Mouse (Mus musculus): ENCODE data around the gene Hivep1.

The Hivep1 gene

DNA sequence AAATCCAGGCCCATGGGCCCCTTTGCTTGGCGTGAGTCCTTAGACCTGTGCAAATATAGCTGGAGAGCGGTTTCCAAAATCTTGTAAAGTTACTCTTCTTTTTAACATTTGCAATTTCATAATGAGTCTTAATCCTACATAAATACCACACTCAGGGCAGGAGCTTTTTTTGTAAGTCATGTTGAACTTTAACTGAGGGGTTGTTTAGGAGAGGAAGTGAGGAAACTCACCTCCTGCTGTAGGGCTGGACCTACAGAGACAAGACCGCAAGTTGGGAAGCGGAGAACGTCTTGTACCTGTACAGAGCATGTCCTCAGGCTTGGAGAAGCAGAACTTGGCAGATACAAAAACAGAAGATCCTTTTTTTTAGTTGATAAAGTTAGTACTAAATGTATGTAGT is 23.7 kb downstream of the Hivep1 start:
- no peak for DNase-seq (ENCODE audit: low spot score in 2 of 2)

DNA sequence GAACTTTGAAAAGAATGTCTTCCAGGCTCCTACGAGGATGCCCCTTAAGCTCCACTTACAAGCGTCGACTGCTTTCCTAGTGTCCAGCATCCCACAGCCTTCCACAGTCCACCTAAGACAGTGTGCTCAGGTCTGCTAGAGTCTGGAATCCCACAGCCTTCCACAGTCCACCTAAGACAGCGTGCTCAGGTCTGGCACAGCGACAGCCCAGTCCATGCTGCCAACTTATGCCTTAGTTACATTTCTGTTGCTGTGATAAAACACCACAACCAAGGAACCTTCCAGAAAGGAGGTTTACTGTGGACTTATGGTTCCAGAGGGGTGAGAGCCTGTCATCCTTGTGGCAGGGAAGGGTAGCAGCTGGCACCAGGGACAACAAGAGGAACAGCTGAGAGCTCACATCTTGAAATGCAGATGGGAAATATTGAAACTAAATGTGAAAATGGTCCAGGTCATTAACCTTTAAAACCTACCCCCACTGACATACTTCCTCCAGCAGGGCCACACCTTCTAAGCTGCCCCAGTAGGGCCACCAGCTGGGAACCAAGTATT is 25.0 kb downstream of the Hivep1 start:
- DNase-seq (ENCODE audit: low spot score in 2 of 2), result no peak

DNA sequence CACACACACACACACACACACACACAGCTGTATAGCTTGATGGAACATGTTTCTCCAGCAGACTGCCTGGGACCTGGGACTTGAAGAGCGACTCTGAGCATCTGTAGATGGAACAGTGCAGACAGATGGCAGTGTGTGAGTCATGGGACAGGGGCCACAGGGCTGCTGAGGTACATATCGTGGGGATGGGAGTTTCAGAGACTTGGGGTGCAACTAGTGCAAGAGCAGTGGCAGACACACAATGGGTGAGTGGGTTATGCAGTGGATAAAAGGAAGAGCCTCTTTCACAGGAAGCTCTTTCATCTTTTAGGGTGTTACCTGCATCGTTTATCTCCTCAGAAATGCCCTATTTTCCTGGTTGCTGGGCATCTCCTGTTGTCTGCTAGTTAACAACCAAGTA is 25.8 kb downstream of the Hivep1 start:
- no peak for DNase-seq (ENCODE audit: low spot score in 2 of 2)

DNA sequence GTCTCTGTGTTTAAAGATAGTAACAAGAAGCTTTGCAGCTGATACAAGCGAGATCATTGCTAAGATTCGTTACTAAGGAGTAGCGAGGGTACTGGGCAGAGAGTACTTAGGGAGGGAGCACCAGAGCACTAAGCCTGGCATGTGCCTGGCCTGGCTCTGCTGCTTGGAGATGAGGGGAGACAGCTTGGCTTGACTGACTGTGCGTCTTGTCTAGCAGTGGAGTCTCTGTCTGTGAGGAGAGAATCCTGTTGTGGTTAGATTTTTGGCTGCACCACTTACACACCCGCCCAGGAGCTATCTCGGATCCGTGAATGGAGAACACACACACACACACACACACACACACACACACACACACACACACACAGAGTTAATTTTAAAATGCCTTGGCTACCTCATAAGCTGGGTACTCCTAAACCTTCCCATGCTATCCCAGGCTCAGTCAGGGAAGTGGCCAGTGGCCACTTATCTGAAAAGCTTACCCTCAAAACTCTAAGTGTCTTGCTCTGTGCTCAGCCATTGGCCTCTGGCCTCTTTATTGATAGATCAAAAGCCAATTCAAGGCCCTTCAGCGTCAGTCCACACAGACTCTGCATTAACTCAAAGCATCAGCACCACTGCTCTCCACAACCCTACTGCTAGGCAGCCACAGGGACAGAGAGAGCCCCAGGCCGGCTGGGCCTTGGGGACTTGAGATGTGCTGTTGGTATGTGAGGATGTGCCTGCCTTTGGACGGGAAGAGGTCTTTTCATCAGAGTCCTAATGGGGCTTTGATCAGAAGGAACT is 28.5 kb downstream of the Hivep1 start:
- no peak for DNase-seq (ENCODE audit: low spot score in 2 of 2)

DNA sequence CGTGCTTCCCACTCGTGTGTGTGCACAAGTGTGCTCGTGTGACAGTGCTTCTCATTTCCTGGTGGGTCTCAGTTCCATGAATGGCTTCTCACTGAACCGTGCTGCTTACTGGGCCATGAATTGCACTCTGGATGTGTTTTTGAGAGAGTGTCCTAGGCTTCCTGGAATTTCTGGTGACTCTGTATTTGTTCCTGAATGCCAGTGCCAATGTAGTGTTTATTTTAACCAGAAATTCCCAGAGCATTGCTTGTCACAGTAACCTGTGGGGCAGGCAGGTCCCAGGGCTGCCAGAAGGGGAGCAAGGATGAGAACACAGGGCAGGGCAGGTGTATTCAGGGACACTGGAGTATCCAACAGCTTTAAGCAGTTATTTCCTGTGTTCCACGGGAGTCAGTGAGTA is 36.5 kb downstream of the Hivep1 start:
- DNase-seq (ENCODE audit: low spot score in 2 of 2), result no peak

DNA sequence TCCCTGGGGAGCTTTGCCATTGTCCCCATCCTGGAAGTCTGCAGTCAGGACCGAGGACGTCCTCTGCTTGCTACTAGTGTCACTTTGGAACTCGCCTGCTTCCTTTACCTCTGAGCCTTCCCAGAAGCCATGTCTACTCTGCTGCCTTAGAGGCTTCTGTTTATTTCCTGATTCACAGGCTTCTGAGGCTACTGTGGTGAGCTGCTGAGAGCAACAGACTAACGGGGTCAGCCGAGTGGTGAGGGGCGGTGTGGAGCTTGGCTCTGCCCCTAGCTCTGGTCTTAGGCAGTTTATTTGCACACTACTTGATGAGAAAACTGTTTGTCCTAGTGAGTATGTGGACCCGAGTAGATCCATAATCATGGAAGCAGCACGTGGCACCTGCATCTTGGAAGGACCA is 37.2 kb downstream of the Hivep1 start:
- no peak for DNase-seq (ENCODE audit: low spot score in 2 of 2)

DNA sequence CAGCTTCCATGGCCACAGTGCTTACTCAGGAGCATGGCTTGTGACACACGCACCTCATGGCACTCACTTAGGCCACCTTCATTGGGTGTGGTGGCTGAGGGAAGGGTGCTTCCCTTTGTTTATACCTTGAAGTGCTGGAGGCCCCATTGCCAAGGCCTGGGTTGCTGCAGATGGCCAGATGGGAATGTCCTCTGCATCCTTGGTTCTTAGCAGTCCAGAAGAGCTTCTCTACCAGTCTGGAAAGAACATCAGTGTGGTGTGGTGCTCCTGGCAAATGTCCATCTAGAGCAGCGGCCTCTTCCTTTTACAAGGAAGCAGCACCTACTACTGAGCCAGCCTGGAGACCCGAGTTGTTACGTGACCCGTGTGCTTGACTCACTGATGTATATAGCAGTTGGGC is 38.9 kb downstream of the Hivep1 start:
- no peak for DNase-seq (ENCODE audit: low spot score in 2 of 2)

DNA sequence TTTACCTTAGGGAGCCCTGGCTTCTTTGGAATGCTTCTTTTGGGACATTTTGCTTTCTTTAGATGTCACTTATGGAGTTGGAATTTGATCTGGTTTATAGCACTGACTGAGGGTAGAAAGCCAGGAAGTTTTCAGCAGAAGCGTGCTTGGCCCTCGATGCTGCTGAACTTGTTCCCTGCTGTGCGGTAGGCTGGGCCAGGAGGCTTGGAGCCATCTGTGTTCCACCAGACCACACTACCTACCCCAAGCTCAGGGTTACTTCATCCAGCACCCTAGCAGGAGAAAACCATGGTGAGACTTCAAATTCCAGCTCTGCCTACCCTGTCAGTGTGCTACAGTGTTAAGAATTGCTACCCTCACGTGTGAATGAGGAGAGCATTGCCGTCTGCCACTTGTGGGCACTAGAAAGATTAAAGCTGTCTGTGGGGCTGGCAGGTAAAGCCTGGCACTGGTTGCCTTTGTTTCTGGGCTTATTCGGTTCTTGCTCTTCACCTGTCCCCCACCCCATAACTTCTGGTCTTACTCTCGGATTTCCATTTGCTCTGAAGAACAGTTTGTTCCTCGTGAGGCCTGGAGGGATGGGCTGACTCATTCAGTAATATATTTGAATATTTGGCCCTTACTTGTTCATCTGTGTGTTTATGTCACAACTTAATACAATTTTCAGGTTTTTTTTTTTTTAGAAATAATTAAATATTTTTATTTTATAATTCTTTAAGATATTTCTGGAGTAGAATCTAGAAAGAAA is 40.7 kb downstream of the Hivep1 start:
- DNase-seq (ENCODE audit: low spot score in 2 of 2), result no peak

DNA sequence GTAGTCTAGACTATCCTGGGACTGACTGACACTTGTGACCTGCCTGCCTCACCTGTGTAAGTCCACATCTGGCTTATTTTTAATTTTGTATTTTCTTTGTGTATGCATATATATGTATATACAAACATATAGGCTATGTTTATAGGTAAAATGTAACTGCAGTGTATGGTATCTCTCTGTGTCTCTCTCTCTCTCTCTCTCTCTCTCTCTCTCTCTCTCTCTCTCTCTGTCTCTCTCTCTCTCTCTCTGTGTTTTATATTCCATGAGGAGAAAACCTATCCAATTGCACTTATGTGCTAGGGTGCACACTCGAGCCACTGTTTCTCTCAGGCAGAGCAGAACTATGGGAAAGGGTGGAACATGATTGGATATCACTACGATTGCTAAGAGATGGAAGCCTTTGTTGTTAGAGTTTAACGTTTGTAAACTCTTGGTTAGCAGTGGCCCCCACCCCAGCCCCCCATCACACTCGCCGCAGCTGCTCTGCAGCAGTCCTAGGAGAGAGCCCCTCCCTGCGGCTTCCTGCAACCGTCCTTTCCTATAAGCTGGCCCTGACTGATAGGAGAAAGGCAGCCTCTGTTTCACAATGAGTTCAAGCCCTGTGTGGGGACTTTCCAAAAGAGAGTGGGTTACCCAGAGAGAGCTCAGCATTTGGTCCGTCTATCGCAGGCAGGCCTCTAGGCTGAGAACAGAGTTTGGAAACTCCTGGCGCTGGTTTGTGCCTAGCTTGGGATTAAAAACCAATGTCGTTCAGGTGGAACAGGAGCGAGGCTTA is 41.6 kb downstream of the Hivep1 start:
- peak in 1 of 2 experiments; percentile 26 for DNase-seq (ENCODE audit: low spot score in 2 of 2)

DNA sequence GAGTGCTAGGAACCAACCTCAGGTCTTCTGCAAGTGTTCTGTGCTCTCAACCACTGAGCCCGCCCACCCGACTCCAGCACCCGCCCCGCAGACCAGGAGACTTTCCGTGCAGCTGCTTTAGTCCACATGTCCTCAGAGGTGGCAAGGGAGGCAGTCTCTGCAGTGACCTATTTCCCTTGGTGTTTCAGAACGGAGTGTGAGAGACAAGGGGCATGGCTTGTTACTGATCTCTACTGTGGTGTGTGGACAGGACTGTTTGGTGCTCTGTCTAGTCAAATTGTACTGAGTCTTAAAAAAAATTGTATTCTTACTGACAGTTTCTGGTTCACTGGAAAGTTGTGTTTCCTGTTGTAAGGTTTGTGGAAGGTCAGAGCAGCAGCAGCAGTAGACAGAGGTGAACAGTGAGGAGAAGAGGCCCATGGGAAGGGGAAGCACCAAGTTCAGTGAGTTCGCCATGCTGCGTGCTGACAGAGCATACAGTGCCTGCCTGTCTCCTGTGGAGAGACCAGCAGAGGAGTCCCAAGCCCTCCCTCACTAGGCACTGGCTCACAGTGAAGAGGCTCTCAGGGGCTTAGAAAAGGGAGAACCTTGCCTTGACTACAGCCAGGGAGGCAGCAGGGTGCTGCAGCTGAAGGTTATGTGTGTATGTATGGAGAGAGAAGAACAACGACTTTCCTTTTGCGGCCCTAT is 44.1 kb downstream of the Hivep1 start:
- peak; percentile 39 to 70 for DNase-seq (ENCODE audit: low spot score in 2 of 2)

DNA sequence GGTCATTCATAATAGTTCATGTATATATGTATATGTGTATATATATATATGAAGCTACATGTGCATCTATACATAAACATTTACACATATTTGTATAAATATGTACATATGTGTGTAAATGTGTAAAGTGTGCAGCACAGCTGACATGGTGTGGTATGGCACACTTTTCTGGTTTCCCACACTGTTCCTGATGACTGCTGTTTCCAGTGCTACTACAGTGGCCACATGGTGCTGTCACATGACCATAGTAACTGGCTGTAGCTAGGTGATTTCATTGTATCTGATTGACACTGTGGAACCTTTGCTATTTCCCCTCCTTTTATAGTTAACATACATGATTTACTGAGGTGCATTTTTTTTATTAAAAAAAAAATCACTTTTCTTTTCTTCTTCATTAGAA is 45.3 kb downstream of the Hivep1 start:
- DNase-seq (ENCODE audit: low spot score in 2 of 2), result no peak

DNA sequence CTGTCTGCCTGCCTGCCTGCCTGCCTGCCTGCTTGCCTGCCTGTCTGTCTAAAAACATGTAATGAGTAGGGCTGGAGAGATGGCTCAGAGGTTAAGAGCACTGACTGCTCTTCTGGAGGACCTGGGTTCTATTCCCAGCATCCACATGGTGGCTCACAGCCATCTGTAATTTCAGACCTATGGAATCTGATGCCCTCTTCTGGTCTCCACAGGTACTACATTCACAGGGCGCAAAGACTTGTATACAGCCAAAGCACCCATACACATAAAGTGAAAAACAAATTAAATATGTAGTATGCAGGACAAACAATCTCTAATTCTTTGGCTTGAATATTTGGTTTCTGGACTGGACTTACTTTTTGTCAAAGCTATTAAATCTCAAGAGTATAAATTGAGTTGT is 46.7 kb downstream of the Hivep1 start:
- DNase-seq (ENCODE audit: low spot score in 2 of 2), result no peak

DNA sequence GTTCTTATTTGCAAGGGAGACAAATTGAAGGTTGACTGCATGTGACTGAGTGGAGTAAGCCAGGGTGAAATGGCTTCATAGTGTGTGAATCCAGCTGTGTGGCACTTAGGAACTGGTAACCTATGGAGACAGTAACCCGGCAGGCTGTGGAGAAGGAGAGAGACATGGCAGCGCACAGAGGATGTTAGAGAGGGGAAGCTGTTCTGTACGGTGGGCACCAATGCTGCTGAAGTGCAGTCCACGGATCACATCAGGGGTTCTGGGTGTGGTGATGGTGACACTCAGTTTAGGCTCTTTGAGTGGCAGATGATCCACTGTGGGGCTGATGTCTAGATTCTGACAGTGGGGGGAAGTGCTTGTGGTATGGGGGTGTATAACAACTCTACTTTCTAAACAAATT is 47.7 kb downstream of the Hivep1 start:
- no peak for DNase-seq (ENCODE audit: low spot score in 2 of 2)

DNA sequence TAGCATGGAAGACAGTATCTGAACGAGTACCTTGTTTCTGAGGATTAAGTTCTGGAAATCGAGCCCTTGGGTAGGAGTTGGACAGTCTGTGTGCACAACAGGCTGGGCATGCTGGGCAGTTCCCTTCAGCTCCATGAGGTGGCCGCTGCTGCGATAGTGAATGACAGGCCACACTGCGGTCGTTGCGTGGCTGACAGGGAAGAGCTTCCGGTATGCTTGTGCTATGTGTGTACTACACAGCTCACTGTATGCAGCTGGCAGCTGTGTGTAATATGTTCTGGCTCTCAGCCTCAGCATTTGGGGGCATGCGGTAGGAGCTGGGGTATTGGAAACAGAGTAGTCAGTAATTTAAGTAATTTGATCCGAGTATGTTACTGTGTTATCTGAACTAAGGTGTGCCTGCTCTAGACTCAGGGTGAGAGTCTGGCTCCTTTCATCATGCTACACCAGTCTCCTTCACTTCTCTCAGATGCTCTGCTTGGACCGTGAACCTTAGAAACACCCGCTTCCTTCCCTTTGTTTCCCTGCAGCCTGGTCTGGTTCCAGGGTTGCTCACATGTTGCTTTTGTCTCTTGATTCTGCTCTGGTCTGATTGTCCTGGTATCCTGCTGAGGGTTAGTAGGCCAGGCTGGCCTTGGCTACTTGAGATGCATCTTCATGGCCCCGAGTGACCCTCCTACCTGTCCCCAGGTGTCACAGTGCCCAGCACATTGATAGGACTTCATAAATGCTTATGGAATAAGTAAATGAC is 49.8 kb downstream of the Hivep1 start:
- peak; percentile 28 to 69 for DNase-seq (ENCODE audit: low spot score in 2 of 2)

DNA sequence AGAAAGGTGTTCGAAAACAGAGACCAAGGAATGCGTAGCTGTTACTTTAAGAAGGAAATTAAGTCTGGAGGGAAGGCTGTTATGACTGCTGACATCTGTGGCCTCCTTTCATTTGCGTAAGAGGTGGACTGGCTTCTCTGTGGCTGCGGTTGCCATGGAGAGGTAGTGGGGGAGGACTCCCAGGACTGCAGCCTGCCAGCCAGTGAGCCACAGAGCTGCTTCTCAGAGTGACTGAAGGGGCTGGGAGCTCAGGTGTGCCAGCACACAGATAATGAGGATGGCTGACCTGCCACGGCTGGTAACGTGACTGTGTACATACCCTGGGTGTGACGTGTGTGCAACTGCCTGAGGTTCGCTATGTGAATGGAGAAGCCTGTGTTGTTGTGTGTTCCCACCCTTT is 51.2 kb downstream of the Hivep1 start:
- DNase-seq (ENCODE audit: low spot score in 2 of 2), result peak; percentile 53 to 71

DNA sequence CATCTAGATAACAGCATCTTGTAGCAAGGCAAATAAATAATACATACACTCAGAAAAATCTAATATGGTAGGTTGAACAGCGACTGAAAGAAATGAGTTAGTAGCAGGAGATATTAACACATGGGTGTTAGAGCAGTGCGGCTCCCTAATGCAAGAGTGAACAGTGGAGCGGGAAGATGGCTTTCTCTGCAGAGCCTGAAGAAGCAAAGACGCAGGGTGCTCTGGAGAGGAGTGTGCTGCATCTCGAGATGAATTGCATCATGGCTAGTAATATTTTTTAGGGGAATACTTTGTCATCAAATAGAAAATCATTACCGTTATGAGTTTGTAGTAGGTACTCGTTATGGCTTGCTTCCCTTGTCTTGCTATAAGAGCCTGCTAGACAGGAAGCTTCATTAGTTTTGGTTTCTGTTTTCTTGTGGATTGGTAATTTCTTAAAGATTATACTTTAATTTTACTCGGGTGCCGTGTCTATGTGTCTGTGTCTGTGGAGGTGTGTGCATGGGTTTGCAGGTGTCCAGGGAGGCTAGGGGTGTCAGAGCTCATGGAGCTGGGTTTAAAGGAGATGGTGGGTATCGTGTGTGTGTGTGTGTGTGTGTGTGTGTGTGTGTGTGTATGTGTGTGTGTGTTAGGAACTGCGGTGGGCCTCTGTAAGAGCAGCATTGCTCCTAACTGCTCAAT is 51.8 kb downstream of the Hivep1 start:
- peak in 1 of 2 experiments; percentile 58 for DNase-seq (ENCODE audit: low spot score in 2 of 2)

DNA sequence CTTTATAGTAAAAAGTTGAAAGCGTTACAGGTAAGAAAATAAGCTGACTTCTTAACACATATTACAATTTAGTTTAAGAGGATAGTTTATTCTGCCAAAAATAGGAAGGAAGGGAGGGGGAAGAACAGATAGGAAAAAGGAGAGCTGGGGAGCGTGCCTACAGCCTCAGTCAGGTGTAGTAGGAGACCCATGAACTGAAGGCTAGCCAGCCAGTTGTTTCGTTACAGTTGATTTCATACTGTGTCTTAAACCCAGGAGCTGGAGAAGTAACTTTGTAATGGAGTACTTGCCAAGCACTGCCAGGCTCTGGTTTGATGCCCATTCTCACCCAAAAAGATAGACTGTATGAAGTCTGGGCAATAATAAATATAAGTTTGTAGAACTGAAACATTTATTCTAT is 52.5 kb downstream of the Hivep1 start:
- no peak for DNase-seq (ENCODE audit: low spot score in 2 of 2)

DNA sequence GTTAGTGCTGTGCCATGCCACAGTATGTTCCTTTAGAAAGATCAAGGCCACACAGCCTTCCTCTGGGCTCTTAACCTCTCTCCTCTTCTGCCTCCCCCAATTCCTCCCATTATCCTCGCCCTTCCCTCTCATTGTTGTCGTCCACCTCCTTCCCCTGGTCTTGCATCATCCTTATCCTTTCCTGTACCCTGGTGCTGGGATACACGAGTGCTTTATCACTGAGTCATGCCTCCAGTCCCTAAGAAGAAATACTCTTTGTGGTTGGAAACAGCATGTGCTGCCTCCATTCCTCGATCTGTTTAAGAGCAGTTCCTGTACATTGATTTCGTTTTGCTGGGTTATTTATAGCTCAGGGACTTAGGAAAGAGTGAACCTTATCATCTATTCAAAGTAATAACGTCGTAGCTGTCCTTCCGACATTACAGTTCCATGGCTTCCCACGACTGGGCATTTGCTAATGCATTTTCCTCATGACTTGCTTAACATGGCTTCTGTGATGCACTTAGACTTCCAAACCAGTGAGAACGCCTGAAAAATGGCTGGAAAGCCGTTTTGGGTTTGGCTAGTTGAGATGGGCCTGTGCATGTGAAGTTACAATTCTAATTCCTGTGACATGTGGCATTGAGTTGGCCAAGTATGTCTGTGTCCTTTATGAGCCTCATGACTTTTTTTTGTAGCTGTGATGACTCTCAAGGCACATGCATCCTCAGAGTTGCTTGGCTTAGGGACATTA is 56.8 kb downstream of the Hivep1 start:
- DNase-seq (ENCODE audit: low spot score in 2 of 2), result no peak

DNA sequence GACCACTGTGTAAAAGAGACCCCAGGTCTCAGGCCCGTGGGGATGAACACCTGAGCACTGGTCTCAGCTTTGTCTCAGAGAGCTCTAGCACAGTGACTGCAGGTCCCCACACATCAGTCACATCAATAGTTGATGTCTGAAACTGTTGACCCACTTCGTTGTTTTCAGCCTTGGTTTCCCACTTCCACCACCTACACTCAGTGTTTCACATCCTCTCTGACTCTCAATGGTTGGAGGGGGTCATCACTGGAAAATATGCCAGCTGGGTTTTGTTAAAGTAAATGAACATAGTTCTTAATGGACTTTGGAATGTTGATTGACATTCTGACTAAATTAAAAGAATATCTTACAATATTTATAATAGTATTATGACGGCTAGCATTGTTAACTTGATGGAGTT is 58.6 kb downstream of the Hivep1 start:
- DNase-seq (ENCODE audit: low spot score in 2 of 2), result no peak

DNA sequence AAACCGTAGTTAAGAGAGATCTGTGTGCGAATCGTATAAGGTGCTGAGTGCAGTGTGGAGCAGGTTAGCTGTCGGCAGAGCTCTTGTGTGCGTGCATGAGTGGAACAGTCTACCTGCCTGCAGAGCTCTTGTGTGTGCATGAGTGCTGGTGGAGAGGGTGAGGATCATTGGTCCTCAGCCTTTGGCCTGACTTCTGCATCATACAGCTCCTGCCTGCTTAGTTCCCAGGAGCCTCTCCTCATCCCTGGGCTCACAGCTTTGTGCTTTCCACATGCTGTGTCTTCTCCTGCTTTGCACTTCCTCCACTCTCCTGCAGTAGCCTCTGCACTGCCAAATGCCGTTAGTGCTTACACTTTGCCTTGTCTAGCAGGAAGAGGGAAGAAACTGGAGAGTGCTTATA is 60.2 kb downstream of the Hivep1 start:
- no peak for DNase-seq (ENCODE audit: low spot score in 2 of 2)

All from spleen, postnatal 4 days (tissue).